Mouse (Mus musculus) thymus, adult 2 months (tissue): ENCODE measurements around the gene Usp20. TPM values are rescaled to one million over a fixed set of nuclear protein-coding genes. Genes with fewer than 3 reads are reported as not detected.

Experiments used
- DNase-seq: peaks from one replicate; pipeline ENCODE4 v3.0.0; 2021
- H3K27ac ChIP-seq: fragments of 200-500 bp; 2 replicates; pipeline ENCODE4 v1.5.1; 2012; ENCODE audit warnings: low read length, control low read depth; ENCODE audit not compliant: control insufficient read depth, insufficient read depth
- H3K27me3 ChIP-seq: fragments of 200-500 bp; 2 replicates; pipeline ENCODE4 v1.6.1; 2012; ENCODE audit warnings: mild to moderate bottlenecking, low read length, moderate library complexity, mixed read lengths; ENCODE audit not compliant: control insufficient read depth, insufficient read depth
- H3K36me3 ChIP-seq: fragments of 200-500 bp; 2 replicates; pipeline ENCODE4 v1.6.1; 2012; ENCODE audit warnings: mild to moderate bottlenecking, low read length, moderate library complexity; ENCODE audit not compliant: control insufficient read depth, insufficient read depth
- H3K4me1 ChIP-seq: fragments of 200-500 bp; replicated peaks from 2 replicates; pipeline ENCODE4 v1.6.1; 2012; ENCODE audit warnings: low read length; ENCODE audit not compliant: control insufficient read depth, insufficient read depth
- H3K4me3 ChIP-seq: fragments of 200-500 bp; 2 replicates; pipeline ENCODE4 v1.5.1; 2012; ENCODE audit warnings: mild to moderate bottlenecking, low read length, control low read depth, moderate library complexity; ENCODE audit not compliant: control insufficient read depth, insufficient read depth
- CTCF ChIP-seq: fragments of 200-500 bp; IDR thresholded peaks from 2 replicates; pipeline ENCODE4 v1.5.1; 2012; ENCODE audit warnings: mild to moderate bottlenecking, control low read depth, low read length, moderate library complexity, borderline replicate concordance; ENCODE audit not compliant: control insufficient read depth, poor library complexity, insufficient read depth; ENCODE audit errors: extremely low read depth
- POLR2A ChIP-seq: fragments of 200-500 bp; IDR thresholded peaks from 2 replicates; pipeline ENCODE4 v1.6.1; 2012; ENCODE audit warnings: mild to moderate bottlenecking, low read length, control low read depth, moderate library complexity; ENCODE audit not compliant: control insufficient read depth, poor library complexity, insufficient read depth; ENCODE audit errors: extremely low read depth
- WGBS: fragments of 180-500 bp; shearing (Covaris S2); methylation state at CpG from one replicate; pipeline ENCODE4 v1.1.7; 2018; 5-methylcytosine and 5-hydroxymethylcytosine counted together
- polyA plus RNA-seq: library from polyadenylated mRNA; depleted of rRNA; stranded (reverse); fragments of >200 nt; gene quantifications from 2 replicates; pipeline ENCODE4 v1.2.3, GENCODE M21; 2012

The Usp20 gene
- polyA plus RNA-seq, 1 experiment: 24.9 TPM

- WGBS: 90% methylated on average over 8 of the region's 8 CpGs
- Histone ChIP-seq H3K4me3 (no peak overlapping the region), H3K27ac (no peak overlapping the region), H3K36me3 (no peaks in the 10 kb centered on the region), H3K27me3 (no peaks in the 10 kb centered on the region), H3K4me1 (no peaks in the 10 kb centered on the region)
- TF ChIP-seq CTCF: no peak
- no peak for TF ChIP-seq POLR2A
- DNase-seq: no peak
Observed at GRCm38 (mm10) chr2:31019011-31019410, 36.9 kb downstream of the Usp20 start.

GRCm38 (mm10) chr2:31020202-31020601 lies 38.1 kb downstream of the Usp20 start:
- WGBS: 94% methylated on average over 2 of the region's 2 CpGs

GRCm38 (mm10) chr2:31023940-31024339 lies 41.9 kb downstream of the Usp20 start:
- 92% methylated on average over 5 of the region's 5 CpGs for WGBS
- no peaks in the 10 kb centered on the region for H3K4me1 ChIP-seq
- H3K27me3 ChIP-seq: no peaks in the 10 kb centered on the region
- no peak overlapping the region for H3K27ac ChIP-seq
- no peak overlapping the region for H3K4me3 ChIP-seq
- TF ChIP-seq CTCF (no peak), POLR2A (no peak)
- peaks cover 4% of the 10 kb centered on the region for H3K36me3 ChIP-seq
- DNase-seq: no peak

More at GRCm38 (mm10) chr2:31020202-31020601, 38.1 kb downstream of the Usp20 start:
- no peak for TF ChIP-seq POLR2A
- TF ChIP-seq CTCF: no peak
- Histone ChIP-seq H3K27me3 (no peaks in the 10 kb centered on the region), H3K27ac (no peak overlapping the region), H3K36me3 (no peaks in the 10 kb centered on the region), H3K4me1 (no peaks in the 10 kb centered on the region), H3K4me3 (no peak overlapping the region)
- DNase-seq: no peak

- TF ChIP-seq CTCF (peak; percentile 96), POLR2A (no peak)
- WGBS: 38% methylated on average over 5 of the region's 5 CpGs
- peak; percentile 77 for DNase-seq
Observed at GRCm38 (mm10) chr2:31024618-31025370, 42.7 kb downstream of the Usp20 start.

GRCm38 (mm10) chr2:31025458-31025857 lies 43.4 kb downstream of the Usp20 start:
- no peak overlapping the region for H3K4me3 ChIP-seq
- peaks cover 13% of the 10 kb centered on the region for H3K36me3 ChIP-seq
- no peak overlapping the region for H3K27ac ChIP-seq
- no peaks in the 10 kb centered on the region for H3K4me1 ChIP-seq
- WGBS: 90% methylated on average over 3 of the region's 3 CpGs
- no peaks in the 10 kb centered on the region for H3K27me3 ChIP-seq
- DNase-seq: no peak
- TF ChIP-seq POLR2A (no peak), CTCF (no peak)

More at GRCm38 (mm10) chr2:31024618-31025370, 42.7 kb downstream of the Usp20 start:
- Histone ChIP-seq H3K4me1 (no peaks in the 10 kb centered on the region), H3K27me3 (no peaks in the 10 kb centered on the region), H3K36me3 (peaks cover 6% of the 10 kb centered on the region), H3K27ac (no peak overlapping the region), H3K4me3 (no peak overlapping the region)

- WGBS: 92% methylated on average over 8 of the region's 8 CpGs
- H3K36me3 ChIP-seq: peaks cover 23% of the 10 kb centered on the region
- no peak for TF ChIP-seq POLR2A
- no peak for TF ChIP-seq CTCF
- no peaks in the 10 kb centered on the region for H3K4me1 ChIP-seq
- no peak for DNase-seq
- H3K4me3 ChIP-seq: no peak overlapping the region
- H3K27ac ChIP-seq: no peak overlapping the region
- no peaks in the 10 kb centered on the region for H3K27me3 ChIP-seq
Observed at GRCm38 (mm10) chr2:31026642-31027041, 44.6 kb downstream of the Usp20 start.
